ENCODE assay signal across 16 mouse cellular contexts in genomic region chr16:30640591-30640990, GRCm38 (mm10).
"Had no signal": no experiment of that assay in that cellular context is flagged by ENCODE, and none has a peak within 500 bp of the region (broad histone marks: within the 10 kb centered on the region; RNA-seq: fewer than 3 reads in every experiment).

No protein-coding gene starts in this region.

- H3K4me1 ChIP-seq: liver, embryonic 15.5 days; lung, embryonic 15.5 days; midbrain, embryonic 12.5 days; neural tube, embryonic 12.5 days; stomach, embryonic 15.5 days had no signal

- H3K9me3 ChIP-seq: liver, embryonic 15.5 days; lung, embryonic 15.5 days; stomach, embryonic 15.5 days had no signal

- H3K36me3 ChIP-seq: liver, embryonic 15.5 days; lung, embryonic 15.5 days; midbrain, embryonic 12.5 days; neural tube, embryonic 12.5 days; stomach, embryonic 15.5 days had no signal

- H3K4me3 ChIP-seq: liver, embryonic 15.5 days; lung, embryonic 15.5 days; megakaryocyte, embryonic 14.5 days; midbrain, embryonic 12.5 days; neural tube, embryonic 12.5 days; stomach, embryonic 15.5 days had no signal

- DNase-seq: liver, postnatal 0 days; lung, adult 2 months; lung, postnatal 14 days; lung, postnatal 36 days; midbrain, embryonic 14.5 days; right cerebral cortex, postnatal 14 days; thymus, postnatal 14 days; thymus, postnatal 36 days had no signal

- H3K27ac ChIP-seq: liver, embryonic 15.5 days; lung, embryonic 15.5 days; macrophage; midbrain, embryonic 12.5 days; neural tube, embryonic 12.5 days; stomach, embryonic 15.5 days; stomach, postnatal 0 days had no signal

- H3K4me2 ChIP-seq: liver, embryonic 15.5 days; lung, embryonic 15.5 days; midbrain, embryonic 12.5 days; neural tube, embryonic 12.5 days; stomach, embryonic 15.5 days had no signal

- ATAC-seq: liver, postnatal 0 days had no signal

- H3K9ac ChIP-seq: liver, embryonic 15.5 days; liver, postnatal 0 days; lung, embryonic 15.5 days; midbrain, embryonic 12.5 days; neural tube, embryonic 12.5 days; stomach, embryonic 15.5 days had no signal

- H3K27me3 ChIP-seq: liver, embryonic 15.5 days; lung, embryonic 15.5 days; midbrain, embryonic 12.5 days; neural tube, embryonic 12.5 days; stomach, embryonic 15.5 days had no signal
